ENCODE assay signal across 15 mouse cellular contexts in genomic region chr1:162162249-162162648, GRCm38 (mm10).
DNase-seq lines count a peak whose midpoint lies in the region; ATAC-seq and TF ChIP-seq lines count a peak whose summit lies in the region.
"Had no signal": no experiment of that assay in that cellular context is flagged by ENCODE, and none has a peak within 500 bp of the region (broad histone marks: within the 10 kb centered on the region; RNA-seq: fewer than 3 reads in every experiment).

No protein-coding gene starts in this region.

- H3K9ac ChIP-seq in kidney, embryonic 15.5 days, result no peak overlapping the region
- H3K9ac ChIP-seq in stomach, embryonic 15.5 days, result no peak overlapping the region
- H3K9ac ChIP-seq in stomach, postnatal 0 days (ENCODE audit: low read length), result no peak overlapping the region
- no peak overlapping the region for H3K9ac ChIP-seq in limb, embryonic 11.5 days (ENCODE audit: low read length)
- H3K9ac ChIP-seq: midbrain, embryonic 15.5 days; neural tube, embryonic 13.5 days had no signal

- ATAC-seq in kidney, embryonic 15.5 days (replicated peaks; ENCODE audit: low FRiP score), result no peak
- ATAC-seq in stomach, embryonic 15.5 days (ENCODE audit: insufficient read depth, low FRiP score, low read depth), result no peak
- ATAC-seq in stomach, postnatal 0 days (ENCODE audit: low FRiP score, low TSS enrichment), result no peak
- ATAC-seq in limb, embryonic 11.5 days (ENCODE audit: insufficient number of reproducible peaks, low FRiP score, low TSS enrichment, low read depth), result no peak
- ATAC-seq in megakaryocyte-erythroid progenitor cell, adult 5-6 weeks (replicated peaks; ENCODE audit: low FRiP score, low TSS enrichment, poor library complexity, severe bottlenecking), result no peak
- ATAC-seq: midbrain, embryonic 15.5 days had no signal

- no peak for DNase-seq in kidney, postnatal 10 days
- no peak for DNase-seq in stomach, postnatal 0 days (ENCODE audit: low spot score)
- DNase-seq in limb, embryonic 11.5 days (ENCODE audit: low spot score), result no peak
- DNase-seq in yolk sac, embryonic 10.5 days (ENCODE audit: low spot score), result no peak
- DNase-seq: cerebellum, adult 11 months; heart, postnatal 10 days; kidney, postnatal 25 days; liver; lung, postnatal 10 days; thymus, adult 2 months had no signal

- H3K9me3 ChIP-seq in kidney, embryonic 15.5 days (replicated peaks), result no peaks in the 10 kb centered on the region
- no peaks in the 10 kb centered on the region for H3K9me3 ChIP-seq in stomach, embryonic 15.5 days
- H3K9me3 ChIP-seq in stomach, postnatal 0 days (ENCODE audit: control insufficient read depth, low read length), result no peaks in the 10 kb centered on the region
- H3K9me3 ChIP-seq in limb, embryonic 11.5 days (ENCODE audit: control insufficient read depth, low read length), result no peaks in the 10 kb centered on the region
- H3K9me3 ChIP-seq: midbrain, embryonic 15.5 days; neural tube, embryonic 13.5 days had no signal

- H3K36me3 ChIP-seq in kidney, embryonic 15.5 days, result no peaks in the 10 kb centered on the region
- H3K36me3 ChIP-seq in stomach, embryonic 15.5 days, result no peaks in the 10 kb centered on the region
- no peaks in the 10 kb centered on the region for H3K36me3 ChIP-seq in stomach, postnatal 0 days (ENCODE audit: control insufficient read depth, insufficient read depth, low read length)
- H3K36me3 ChIP-seq in limb, embryonic 11.5 days (ENCODE audit: control insufficient read depth, insufficient read depth, low read length), result no peaks in the 10 kb centered on the region
- H3K36me3 ChIP-seq: midbrain, embryonic 15.5 days; neural tube, embryonic 13.5 days had no signal

- no peaks in the 10 kb centered on the region for H3K27me3 ChIP-seq in kidney, embryonic 15.5 days
- H3K27me3 ChIP-seq in stomach, embryonic 15.5 days (replicated peaks), result no peaks in the 10 kb centered on the region
- H3K27me3 ChIP-seq in stomach, postnatal 0 days (ENCODE audit: control insufficient read depth, insufficient read depth, low read length), result no peaks in the 10 kb centered on the region
- no peaks in the 10 kb centered on the region for H3K27me3 ChIP-seq in limb, embryonic 11.5 days (ENCODE audit: control insufficient read depth, insufficient read depth, low read length)
- H3K27me3 ChIP-seq: midbrain, embryonic 15.5 days; neural tube, embryonic 13.5 days had no signal

- H3K4me1 ChIP-seq in kidney, embryonic 15.5 days, result peaks cover 42% of the 10 kb centered on the region
- 0 out of 2 replicates have a peak, but pooled peaks cover 5% of the 10 kb centered on the region for H3K4me1 ChIP-seq in stomach, embryonic 15.5 days
- H3K4me1 ChIP-seq in stomach, postnatal 0 days (replicated peaks; ENCODE audit: control insufficient read depth, insufficient read depth), result no peaks in the 10 kb centered on the region
- no peaks in the 10 kb centered on the region; the same call in 1 of the 2 replicates for H3K4me1 ChIP-seq in limb, embryonic 11.5 days (ENCODE audit: control insufficient read depth, insufficient read depth, low read length)
- H3K4me1 ChIP-seq: midbrain, embryonic 15.5 days had no signal

- H3K4me3 ChIP-seq in kidney, embryonic 15.5 days (replicated peaks), result no peak overlapping the region
- no peak overlapping the region for H3K4me3 ChIP-seq in stomach, embryonic 15.5 days (replicated peaks)
- H3K4me3 ChIP-seq in stomach, postnatal 0 days (ENCODE audit: low read depth, low read length), result no peak overlapping the region
- no peak overlapping the region for H3K4me3 ChIP-seq in limb, embryonic 11.5 days (ENCODE audit: low read depth, low read length)
- H3K4me3 ChIP-seq: midbrain, embryonic 15.5 days; neural tube, embryonic 13.5 days had no signal

- WGBS in kidney, embryonic 15.5 days, result 31% methylated on average over 5 of the region's 5 CpGs
- 41% methylated on average over 5 of the region's 5 CpGs for WGBS in stomach, embryonic 15.5 days
- 39% methylated on average over 5 of the region's 5 CpGs for WGBS in stomach, postnatal 0 days
- WGBS in limb, embryonic 11.5 days, result 54% methylated on average over 5 of the region's 5 CpGs

- no peak for TF ChIP-seq EP300 in stomach, postnatal 0 days (optimal IDR thresholded peaks at IDR 0.05)

- peak overlapping the region; percentile 33; the same call in 1 of the 2 replicates for H3K27ac ChIP-seq in kidney, embryonic 15.5 days
- 0 out of 2 replicates have a peak overlapping the region, but pooled peaks have one; percentile 11 for H3K27ac ChIP-seq in stomach, embryonic 15.5 days
- no peak overlapping the region for H3K27ac ChIP-seq in stomach, postnatal 0 days (replicated peaks)
- peak overlapping the region; percentile 3; the same call in 1 of the 2 replicates for H3K27ac ChIP-seq in limb, embryonic 11.5 days (replicated peaks; ENCODE audit: low read depth, low read length)
- H3K27ac ChIP-seq: midbrain, embryonic 15.5 days; neural tube, embryonic 13.5 days had no signal

- H3K4me2 ChIP-seq in kidney, embryonic 15.5 days, result no peak overlapping the region
- no peak overlapping the region for H3K4me2 ChIP-seq in stomach, embryonic 15.5 days
- H3K4me2 ChIP-seq in stomach, postnatal 0 days (replicated peaks; ENCODE audit: low read depth), result no peak overlapping the region
- H3K4me2 ChIP-seq in limb, embryonic 11.5 days (ENCODE audit: low read depth, severe bottlenecking), result no peak overlapping the region
- H3K4me2 ChIP-seq: midbrain, embryonic 15.5 days; neural tube, embryonic 13.5 days had no signal

- no peak for TF ChIP-seq CTCF in stomach, postnatal 0 days (IDR thresholded peaks at IDR 0.05; ENCODE audit: low read depth)
